Mouse (Mus musculus) midbrain, postnatal 0 days (tissue): ENCODE results near the gene Oscp1. TPM values are rescaled to one million over a fixed set of nuclear protein-coding genes. Genes with fewer than 3 reads are reported as not detected.

ENCODE experiments used
- ATAC-seq: fragments of 200-750 bp; cut with Nextera tagmentation; 2 replicates; pipeline ENCODE4 v1.8.0; 2017; ENCODE audit warnings: moderate number of reproducible peaks, mild to moderate bottlenecking, moderate TSS enrichment, moderate library complexity; ENCODE audit not compliant: low FRiP score
- DNase-seq: peaks from one replicate; pipeline ENCODE4 v3.0.0-alpha.2; 2015; ENCODE audit warnings: low spot score
- H3K27ac ChIP-seq: fragments of 300-500 bp; sonication (generic); 2 replicates; pipeline ENCODE4 v1.5.1; 2014; ENCODE audit warnings: low read depth, mild to moderate bottlenecking, low read length, mixed read lengths
- H3K27me3 ChIP-seq: fragments of 300-500 bp; sonication (generic); 2 replicates; pipeline ENCODE4 v1.6.1; 2014; ENCODE audit warnings: low read length, control low read depth, mixed read lengths; ENCODE audit not compliant: insufficient read depth
- H3K36me3 ChIP-seq: fragments of 300-500 bp; sonication (generic); 2 replicates; pipeline ENCODE4 v1.6.1; 2014; ENCODE audit warnings: low read length, control low read depth, mixed read lengths; ENCODE audit not compliant: insufficient read depth
- H3K4me1 ChIP-seq: fragments of 300-500 bp; sonication (generic); 2 replicates; pipeline ENCODE4 v1.6.1; 2014; ENCODE audit warnings: mild to moderate bottlenecking, control low read depth, antibody characterized with exemption, low read length, mixed read lengths; ENCODE audit not compliant: insufficient read depth
- H3K4me2 ChIP-seq: fragments of 300-500 bp; sonication (generic); 2 replicates; pipeline ENCODE4 v1.6.1; 2014; ENCODE audit warnings: low read depth, mild to moderate bottlenecking, low read length, mixed read lengths; ENCODE audit not compliant: poor library complexity, severe bottlenecking
- H3K4me3 ChIP-seq: fragments of 300-500 bp; sonication (generic); 2 replicates; pipeline ENCODE4 v1.5.1; 2014; ENCODE audit warnings: low read depth, mild to moderate bottlenecking, low read length, moderate library complexity
- H3K9ac ChIP-seq: fragments of 300-500 bp; sonication (generic); replicated peaks from 2 replicates; pipeline ENCODE4 v1.6.1; 2014; ENCODE audit warnings: mild to moderate bottlenecking, low read length, moderate library complexity, mixed read lengths; ENCODE audit not compliant: poor library complexity, severe bottlenecking
- H3K9me3 ChIP-seq: fragments of 300-500 bp; sonication (generic); 2 replicates; pipeline ENCODE4 v1.6.1; 2016; ENCODE audit warnings: low read length, control low read depth
- CTCF ChIP-seq: IDR thresholded peaks from 2 replicates; pipeline ENCODE4 v1.5.1; 2016; ENCODE audit warnings: antibody characterized with exemption, mild to moderate bottlenecking
- WGBS: fragments of 180-500 bp; shearing (Covaris S2); extraction: QIAGEN DNeasy Blood & Tissue Kit; methylation state at CpG from one replicate; pipeline ENCODE4 v1.1.7; 2014; 5-methylcytosine and 5-hydroxymethylcytosine counted together
- polyA plus RNA-seq: library from polyadenylated mRNA; unstranded; fragments of >200 nt; fragmentation: Nextera tagmentation; extraction: Ambion mirVana; gene quantifications from 2 replicates; pipeline ENCODE4 v1.2.1, GENCODE M21; 2015
- total RNA-seq: library from RNA; depleted of rRNA; stranded (reverse); fragments of >200 nt; gene quantifications from 2 replicates; pipeline ENCODE4 v1.2.3, GENCODE M21; 2014; rRNA removed

The Oscp1 gene
- total RNA-seq (19.1 and 34.3 TPM in 2 replicates), polyA plus RNA-seq (47.7 and 50.2 TPM in 2 replicates)

- WGBS = under 1% methylated on average over 57 of the region's 57 CpGs
- Histone ChIP-seq H3K4me3 (peak within 1 kb of the TSS; percentile 70), H3K36me3 (peaks cover 24% of the 10 kb centered on the region), H3K9me3 (no peaks in the 10 kb centered on the region), H3K4me1 (0 out of 2 replicates have a peak, but pooled peaks cover 2% of the 10 kb centered on the region), H3K9ac (peak within 1 kb of the TSS; percentile 64), H3K4me2 (peak within 1 kb of the TSS; percentile 85), H3K27ac (peak within 1 kb of the TSS; percentile 70), H3K27me3 (no peaks in the 10 kb centered on the region)
- DNase-seq (peak; percentile 97), ATAC-seq (peak; percentile 97)
- TF ChIP-seq CTCF = no peak
Observed at GRCm38 (mm10) chr4:126058134-126058996, at the start of gene Oscp1. Gene Oscp1, plus strand, starts transcription at chr4:126058565.

DNA sequence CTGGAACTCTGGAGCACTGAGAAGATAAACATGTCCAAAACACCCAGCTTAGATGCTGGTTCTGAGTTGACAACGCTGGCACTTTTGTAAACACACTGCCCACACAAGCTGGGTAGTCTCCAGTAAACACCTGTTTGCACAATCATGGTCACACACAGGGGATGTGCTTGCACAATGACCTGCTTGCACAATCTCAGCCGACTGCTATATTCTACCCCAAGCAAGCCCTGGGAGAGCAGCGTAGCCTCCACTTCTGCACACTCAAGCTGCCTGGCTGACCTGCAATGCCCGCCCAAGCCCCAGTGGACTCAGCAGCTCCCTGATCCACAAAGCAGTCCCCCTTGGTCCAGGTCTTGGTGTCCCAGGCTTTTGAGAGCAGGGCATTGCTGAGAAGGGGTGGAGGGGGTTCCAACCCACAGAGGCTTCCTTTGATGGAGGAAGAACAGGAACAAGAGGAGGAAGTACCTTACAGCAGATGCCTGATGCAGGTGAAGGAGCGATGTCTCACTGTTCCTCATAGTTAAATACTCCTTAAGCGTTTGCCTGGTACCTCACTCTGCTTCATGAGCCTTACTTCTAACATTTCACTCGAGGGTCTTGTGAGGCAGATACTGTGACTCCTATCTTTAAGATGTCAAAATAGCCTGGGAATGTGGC is 40.6 kb upstream of the Oscp1 start:
- Histone ChIP-seq H3K27ac (no peak overlapping the region), H3K4me2 (no peak overlapping the region), H3K4me3 (no peak overlapping the region), H3K4me1 (no peaks in the 10 kb centered on the region), H3K9me3 (no peaks in the 10 kb centered on the region), H3K9ac (no peak overlapping the region), H3K36me3 (no peaks in the 10 kb centered on the region), H3K27me3 (no peaks in the 10 kb centered on the region)
- TF ChIP-seq CTCF = no peak
- DNase-seq (no peak), ATAC-seq (no peak)
- WGBS = 86% methylated on average over 7 of the region's 7 CpGs

DNA sequence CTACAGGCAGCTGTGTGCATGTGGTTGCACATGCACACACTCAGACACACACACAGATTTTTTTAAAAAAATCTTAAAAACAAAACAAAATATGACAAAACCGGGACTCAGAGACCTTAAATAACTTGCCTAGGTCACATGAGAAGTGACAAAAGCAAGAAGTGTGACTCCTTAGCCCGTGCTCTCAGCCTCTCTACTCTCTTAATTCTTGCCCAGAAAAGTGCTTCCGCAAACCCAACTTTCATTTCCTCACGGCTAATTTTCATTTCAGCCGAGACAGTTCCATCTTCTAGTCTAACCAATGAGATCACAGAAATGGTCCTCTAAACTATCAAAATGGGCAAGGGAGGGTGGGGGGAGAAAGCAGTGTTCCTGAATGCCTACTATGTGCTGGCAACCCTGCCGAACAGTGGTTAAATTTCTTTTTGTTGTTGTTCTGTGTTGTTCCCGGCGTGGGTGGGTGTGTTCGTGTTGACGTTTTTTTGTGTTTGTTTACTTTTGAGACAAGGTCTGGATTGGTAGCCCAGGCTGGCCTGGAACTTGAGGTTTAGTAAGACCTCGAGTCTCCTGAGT is 39.3 kb upstream of the Oscp1 start:
- DNase-seq (no peak), ATAC-seq (no peak)
- Histone ChIP-seq H3K27ac (no peak overlapping the region), H3K4me3 (no peak overlapping the region), H3K4me2 (no peak overlapping the region), H3K27me3 (no peaks in the 10 kb centered on the region), H3K9me3 (no peaks in the 10 kb centered on the region), H3K9ac (no peak overlapping the region), H3K4me1 (no peaks in the 10 kb centered on the region), H3K36me3 (no peaks in the 10 kb centered on the region)
- 78% methylated on average over 11 of the region's 11 CpGs for WGBS
- no peak for TF ChIP-seq CTCF

DNA sequence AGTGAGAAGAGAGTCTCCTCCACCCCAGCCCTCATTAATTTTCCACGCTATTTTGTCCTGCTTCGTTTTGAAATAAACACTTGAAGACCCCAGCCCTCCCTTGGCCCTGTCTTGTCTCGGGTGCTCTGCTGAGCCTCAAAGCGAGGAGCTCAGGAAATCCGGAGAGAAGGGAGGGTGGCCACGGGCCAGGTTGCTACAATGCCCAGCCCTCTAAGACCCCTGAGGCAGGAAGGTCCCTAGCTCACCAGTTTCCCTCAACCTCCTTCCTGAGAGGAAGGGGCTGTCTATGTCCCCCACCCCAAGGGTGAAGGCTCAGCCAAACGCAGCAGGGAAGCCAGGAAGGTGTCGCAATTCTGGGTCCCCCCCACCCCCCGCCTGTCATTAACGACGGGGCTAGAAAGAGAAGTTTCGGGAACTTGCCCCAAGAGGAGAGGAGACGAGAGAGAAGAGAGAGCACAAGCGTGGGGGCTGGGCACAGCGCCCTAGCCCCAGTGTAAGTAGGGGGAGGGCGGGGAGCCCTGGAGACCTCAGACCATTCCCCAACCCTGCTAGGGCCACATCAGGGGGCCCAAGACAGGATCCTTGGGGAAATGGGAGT is 34.0 kb upstream of the Oscp1 start, which contains the start of gene Csf3r:
Gene Csf3r, plus strand, starts transcription at position 248 of the 598 bp plus-strand sequence.
- Histone ChIP-seq H3K36me3 (no peaks in the 10 kb centered on the region), H3K9ac (no peak within 1 kb of the TSS), H3K4me3 (no peak within 1 kb of the TSS), H3K27me3 (no peaks in the 10 kb centered on the region), H3K4me1 (no peaks in the 10 kb centered on the region), H3K27ac (no peak within 1 kb of the TSS), H3K9me3 (no peaks in the 10 kb centered on the region), H3K4me2 (no peak within 1 kb of the TSS)
- ATAC-seq (no peak), DNase-seq (no peak)
- no peak for TF ChIP-seq CTCF
- 62% methylated on average over 16 of the region's 16 CpGs for WGBS

GRCm38 (mm10) chr4:126025801-126026200 is 32.6 kb upstream of the Oscp1 start:
- H3K36me3 ChIP-seq = no peaks in the 10 kb centered on the region
- H3K27ac ChIP-seq = no peak overlapping the region
- H3K9ac ChIP-seq = no peak overlapping the region
- H3K9me3 ChIP-seq = no peaks in the 10 kb centered on the region
- ATAC-seq (no peak), DNase-seq (peak; percentile 2)
- WGBS = 83% methylated on average over 5 of the region's 5 CpGs
- no peaks in the 10 kb centered on the region for H3K4me1 ChIP-seq
- H3K4me2 ChIP-seq = no peak overlapping the region
- no peak overlapping the region for H3K4me3 ChIP-seq
- no peak for TF ChIP-seq CTCF
- no peaks in the 10 kb centered on the region for H3K27me3 ChIP-seq
